ENCODE assay signal across 23 mouse cellular contexts in genomic region chr12:110074921-110075320, GRCm38 (mm10).
"Had no signal": no experiment of that assay in that cellular context is flagged by ENCODE, and none has a peak within 500 bp of the region (broad histone marks: within the 10 kb centered on the region; RNA-seq: fewer than 3 reads in every experiment).

No protein-coding gene starts in this region.

- H3K9me3 ChIP-seq: limb, embryonic 15.5 days; stomach, embryonic 15.5 days had no signal

- ATAC-seq: liver, postnatal 0 days had no signal

- H3K4me2 ChIP-seq: limb, embryonic 12.5 days; limb, embryonic 15.5 days; liver, embryonic 11.5 days; lung, embryonic 14.5 days; midbrain, embryonic 11.5 days; stomach, embryonic 15.5 days had no signal

- H3K4me3 ChIP-seq: layer of hippocampus, adult 2 months; left cerebral cortex, adult 2 months; limb, embryonic 12.5 days; limb, embryonic 15.5 days; stomach, embryonic 15.5 days had no signal

- H3K36me3 ChIP-seq: limb, embryonic 12.5 days; limb, embryonic 15.5 days; stomach, embryonic 15.5 days had no signal

- H3K27me3 ChIP-seq: limb, embryonic 15.5 days; stomach, embryonic 15.5 days had no signal

- H3K9ac ChIP-seq: limb, embryonic 12.5 days; limb, embryonic 15.5 days; liver, embryonic 14.5 days; liver, postnatal 0 days; lung, embryonic 14.5 days; stomach, embryonic 15.5 days had no signal

- H3K27ac ChIP-seq: layer of hippocampus, adult 2 months; left cerebral cortex, adult 2 months; limb, embryonic 12.5 days; limb, embryonic 15.5 days; liver, embryonic 14.5 days; stomach, embryonic 15.5 days had no signal

- DNase-seq: kidney, adult 18-20 months; kidney, adult 9 months; kidney, postnatal 14 days; kidney, postnatal 4 days; layer of hippocampus, adult 9-11 months; layer of hippocampus, postnatal 36 days; left cerebral cortex, postnatal 4 days; liver, postnatal 0 days; lung, embryonic 14.5 days; lung, postnatal 14 days; lung, postnatal 4 days; midbrain, embryonic 14.5 days; right cerebral cortex, postnatal 25 days; spleen, adult 18-20 months; thymus, postnatal 25 days had no signal

- H3K4me1 ChIP-seq: stomach, embryonic 15.5 days had no signal
